ENCODE assay signal across 26 mouse cellular contexts in the genomic region with DNA sequence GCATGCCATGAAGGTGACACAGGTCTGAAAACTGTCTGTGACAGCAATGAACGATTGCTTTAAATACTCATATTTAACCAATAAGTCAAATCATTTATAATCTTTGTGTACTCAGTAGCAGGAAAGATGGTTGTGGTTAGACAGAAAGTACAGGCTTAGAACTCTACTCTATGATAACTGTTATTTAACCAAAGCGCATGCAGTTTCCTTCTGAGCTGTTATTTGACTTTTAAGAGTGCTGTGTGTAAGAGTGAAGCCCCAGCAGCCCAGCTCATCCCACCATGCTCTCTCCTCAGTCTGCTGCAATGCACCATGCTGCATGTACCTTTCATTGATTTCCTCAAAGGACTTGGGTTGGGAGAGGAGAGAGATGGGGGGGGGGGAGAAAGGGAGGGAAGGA.
"Had no signal": no experiment of that assay in that cellular context is flagged by ENCODE, and none has a peak within 500 bp of the region (broad histone marks: within the 10 kb centered on the region; RNA-seq: fewer than 3 reads in every experiment).

No protein-coding gene starts in this region.

- H3K4me3 ChIP-seq: gastrocnemius, adult 2 months; heart, embryonic 10.5 days; heart, embryonic 12.5 days; hindbrain, embryonic 10.5 days; hindbrain, embryonic 12.5 days; intestine, embryonic 15.5 days; limb, embryonic 13.5 days; limb, embryonic 15.5 days; liver, embryonic 12.5 days had no signal

- H3K36me3 ChIP-seq: hindbrain, embryonic 10.5 days; hindbrain, embryonic 12.5 days; intestine, embryonic 15.5 days; limb, embryonic 13.5 days; limb, embryonic 15.5 days; liver, embryonic 12.5 days had no signal

- H3K27ac ChIP-seq: gastrocnemius, adult 2 months; heart, embryonic 10.5 days; hindbrain, embryonic 10.5 days; hindbrain, embryonic 12.5 days; hindbrain, embryonic 14.5 days; intestine, embryonic 15.5 days; limb, embryonic 13.5 days; limb, embryonic 15.5 days; liver, embryonic 12.5 days; liver, embryonic 14.5 days had no signal

- ATAC-seq: hindbrain, embryonic 16.5 days; intestine, embryonic 15.5 days; intestine, postnatal 0 days; liver, embryonic 12.5 days had no signal

- H3K9me3 ChIP-seq: heart, embryonic 10.5 days; intestine, embryonic 15.5 days; limb, embryonic 15.5 days; liver, embryonic 12.5 days had no signal

- H3K4me2 ChIP-seq: heart, embryonic 12.5 days; hindbrain, embryonic 12.5 days; hindbrain, embryonic 14.5 days; intestine, embryonic 15.5 days; limb, embryonic 13.5 days; limb, embryonic 15.5 days; liver, embryonic 12.5 days had no signal

- H3K4me1 ChIP-seq: heart, embryonic 10.5 days; heart, embryonic 12.5 days; hindbrain, embryonic 10.5 days; hindbrain, embryonic 12.5 days; intestine, embryonic 15.5 days; limb, embryonic 13.5 days; limb, embryonic 15.5 days; liver, embryonic 12.5 days had no signal

- H3K27me3 ChIP-seq: heart, embryonic 12.5 days; hindbrain, embryonic 12.5 days; intestine, embryonic 15.5 days; limb, embryonic 13.5 days; limb, embryonic 15.5 days; liver, embryonic 12.5 days had no signal

- DNase-seq: gastrocnemius, adult 2 months; gastrocnemius, postnatal 10 days; gastrocnemius, postnatal 25 days; heart, adult 18-20 months; heart, postnatal 10 days; heart, postnatal 4 days; kidney, adult 18-20 months; kidney, adult 8-10 months; kidney, postnatal 10 days; kidney, postnatal 25 days; kidney, postnatal 4 days; layer of hippocampus, adult 9-11 months; layer of hippocampus, postnatal 36 days; left cerebral cortex, postnatal 4 days had no signal

- H3K9ac ChIP-seq: heart, embryonic 12.5 days; hindbrain, embryonic 12.5 days; hindbrain, embryonic 14.5 days; intestine, embryonic 15.5 days; limb, embryonic 13.5 days; limb, embryonic 15.5 days; liver, embryonic 12.5 days; liver, embryonic 14.5 days had no signal
